Mouse (Mus musculus): ENCODE results near the gene Pbx2.

GRCm38 (mm10) chr17:34587814-34588213 lies 3.3 kb upstream of the Pbx2 start:
- TF ChIP-seq CTCF (IDR thresholded peaks at IDR 0.05; ENCODE audit: borderline replicate concordance, insufficient read depth, low read length) (no peak), POLR2A (IDR thresholded peaks at IDR 0.05; ENCODE audit: low read depth, low read length) (no peak)

All from embryonic fibroblast, embryonic 13.5 days (primary cell).